Comparison of ENCODE assay signal across 17 mouse cellular contexts in genomic region chr13:63227785-63228184, GRCm38 (mm10).
"Had no signal": no experiment of that assay in that cellular context is flagged by ENCODE, and none has a peak within 500 bp of the region (broad histone marks: within the 10 kb centered on the region; RNA-seq: fewer than 3 reads in every experiment).

No protein-coding gene starts in this region.

- ATAC-seq: lung, postnatal 0 days; midbrain, embryonic 13.5 days; midbrain, embryonic 15.5 days had no signal

- H3K27me3 ChIP-seq: lung, embryonic 15.5 days; midbrain, embryonic 13.5 days; midbrain, embryonic 15.5 days; neural tube, embryonic 12.5 days; stomach, embryonic 15.5 days had no signal

- H3K27ac ChIP-seq: lung, embryonic 15.5 days; macrophage; midbrain, embryonic 13.5 days; midbrain, embryonic 15.5 days; neural tube, embryonic 12.5 days; stomach, embryonic 15.5 days; stomach, postnatal 0 days had no signal

- H3K4me3 ChIP-seq: lung, embryonic 15.5 days; megakaryocyte, embryonic 14.5 days; midbrain, embryonic 13.5 days; midbrain, embryonic 15.5 days; neural tube, embryonic 12.5 days; stomach, embryonic 15.5 days had no signal

- H3K9ac ChIP-seq: lung, embryonic 15.5 days; midbrain, embryonic 13.5 days; midbrain, embryonic 15.5 days; neural tube, embryonic 12.5 days; stomach, embryonic 15.5 days had no signal

- H3K4me2 ChIP-seq: lung, embryonic 15.5 days; midbrain, embryonic 11.5 days; midbrain, embryonic 13.5 days; midbrain, embryonic 15.5 days; neural tube, embryonic 12.5 days; stomach, embryonic 15.5 days had no signal

- H3K36me3 ChIP-seq: lung, embryonic 15.5 days; midbrain, embryonic 13.5 days; midbrain, embryonic 15.5 days; neural tube, embryonic 12.5 days; stomach, embryonic 15.5 days had no signal

- DNase-seq: lung, adult 2 months; lung, postnatal 14 days; lung, postnatal 36 days; right cerebral cortex, postnatal 14 days; thymus, adult 2 months; thymus, postnatal 25 days; thymus, postnatal 4 days had no signal

- H3K4me1 ChIP-seq: midbrain, embryonic 15.5 days; neural tube, embryonic 12.5 days had no signal

- H3K9me3 ChIP-seq: lung, embryonic 15.5 days; megakaryocyte, embryonic 14.5 days; midbrain, embryonic 13.5 days; midbrain, embryonic 15.5 days; neural tube, embryonic 12.5 days; stomach, embryonic 15.5 days had no signal
